Mouse (Mus musculus) thymus, adult 2 months (tissue): ENCODE results near the gene Pik3r2. TPM values are rescaled to one million over a fixed set of nuclear protein-coding genes. Genes with fewer than 3 reads are reported as not detected.

Experiments
- DNase-seq: peaks from one replicate; pipeline ENCODE4 v3.0.0; 2021
- H3K27ac ChIP-seq: fragments of 200-500 bp; 2 replicates; pipeline ENCODE4 v1.5.1; 2012; ENCODE audit warnings: low read length, control low read depth; ENCODE audit not compliant: control insufficient read depth, insufficient read depth
- H3K27me3 ChIP-seq: fragments of 200-500 bp; 2 replicates; pipeline ENCODE4 v1.6.1; 2012; ENCODE audit warnings: mild to moderate bottlenecking, low read length, moderate library complexity, mixed read lengths; ENCODE audit not compliant: control insufficient read depth, insufficient read depth
- H3K36me3 ChIP-seq: fragments of 200-500 bp; 2 replicates; pipeline ENCODE4 v1.6.1; 2012; ENCODE audit warnings: mild to moderate bottlenecking, low read length, moderate library complexity; ENCODE audit not compliant: control insufficient read depth, insufficient read depth
- H3K4me1 ChIP-seq: fragments of 200-500 bp; replicated peaks from 2 replicates; pipeline ENCODE4 v1.6.1; 2012; ENCODE audit warnings: low read length; ENCODE audit not compliant: control insufficient read depth, insufficient read depth
- H3K4me3 ChIP-seq: fragments of 200-500 bp; 2 replicates; pipeline ENCODE4 v1.5.1; 2012; ENCODE audit warnings: mild to moderate bottlenecking, low read length, control low read depth, moderate library complexity; ENCODE audit not compliant: control insufficient read depth, insufficient read depth
- CTCF ChIP-seq: fragments of 200-500 bp; IDR thresholded peaks from 2 replicates; pipeline ENCODE4 v1.5.1; 2012; ENCODE audit warnings: mild to moderate bottlenecking, control low read depth, low read length, moderate library complexity, borderline replicate concordance; ENCODE audit not compliant: control insufficient read depth, poor library complexity, insufficient read depth; ENCODE audit errors: extremely low read depth
- POLR2A ChIP-seq: fragments of 200-500 bp; IDR thresholded peaks from 2 replicates; pipeline ENCODE4 v1.6.1; 2012; ENCODE audit warnings: mild to moderate bottlenecking, low read length, control low read depth, moderate library complexity; ENCODE audit not compliant: control insufficient read depth, poor library complexity, insufficient read depth; ENCODE audit errors: extremely low read depth
- WGBS: fragments of 180-500 bp; shearing (Covaris S2); methylation state at CpG from one replicate; pipeline ENCODE4 v1.1.7; 2018; 5-methylcytosine and 5-hydroxymethylcytosine counted together
- polyA plus RNA-seq: library from polyadenylated mRNA; depleted of rRNA; stranded (reverse); fragments of >200 nt; gene quantifications from 2 replicates; pipeline ENCODE4 v1.2.3, GENCODE M21; 2012

Pik3r2 gene
- polyA plus RNA-seq, 1 experiment, result 136 TPM

DNA sequence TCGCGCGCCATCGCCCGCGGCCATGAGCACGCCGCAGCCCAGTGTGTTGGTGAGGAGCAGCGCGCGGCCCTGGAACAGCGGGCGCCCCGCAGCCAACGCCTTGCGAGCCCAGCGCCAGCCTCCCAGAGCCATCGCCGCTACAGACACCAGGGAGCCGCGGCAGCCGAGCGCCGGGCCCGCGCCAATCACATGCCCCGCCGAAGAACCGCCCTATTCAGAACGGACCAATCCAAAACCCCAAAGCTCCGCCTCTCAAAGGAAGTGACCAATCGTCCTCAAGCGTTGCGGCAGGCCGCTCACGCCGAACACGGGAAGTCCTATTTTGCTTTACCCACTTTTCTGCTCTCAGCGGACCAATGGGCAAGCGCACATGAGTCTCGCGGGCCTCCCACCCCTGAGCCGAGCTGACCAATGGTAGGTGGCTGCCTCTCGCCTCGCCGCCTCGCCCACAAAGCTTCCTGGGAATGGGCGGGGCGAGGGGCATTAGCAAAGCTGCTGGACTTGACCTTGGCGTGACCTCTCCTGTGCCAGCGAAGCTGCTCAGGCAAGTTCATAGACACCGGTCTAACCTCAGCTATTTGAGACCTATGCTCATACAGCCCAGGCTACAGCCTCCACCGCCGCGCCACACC is 15.6 kb downstream of the Pik3r2 start, which contains the start of gene Mpv17l2:
Gene Mpv17l2 (minus strand): TSS at position 172 of the 632 bp plus-strand sequence.
- Histone ChIP-seq H3K36me3 (no peaks in the 10 kb centered on the region), H3K4me1 (peaks cover 17% of the 10 kb centered on the region), H3K27ac (no peak within 1 kb of the TSS), H3K4me3 (peak within 1 kb of the TSS; percentile 64), H3K27me3 (no peaks in the 10 kb centered on the region)
- DNase-seq, result peak; percentile 96
- TF ChIP-seq POLR2A (peak; percentile 80), CTCF (peak; percentile 34; the same call in 1 of the 2 replicates)
- under 1% methylated on average over 55 of the region's 55 CpGs for WGBS

DNA sequence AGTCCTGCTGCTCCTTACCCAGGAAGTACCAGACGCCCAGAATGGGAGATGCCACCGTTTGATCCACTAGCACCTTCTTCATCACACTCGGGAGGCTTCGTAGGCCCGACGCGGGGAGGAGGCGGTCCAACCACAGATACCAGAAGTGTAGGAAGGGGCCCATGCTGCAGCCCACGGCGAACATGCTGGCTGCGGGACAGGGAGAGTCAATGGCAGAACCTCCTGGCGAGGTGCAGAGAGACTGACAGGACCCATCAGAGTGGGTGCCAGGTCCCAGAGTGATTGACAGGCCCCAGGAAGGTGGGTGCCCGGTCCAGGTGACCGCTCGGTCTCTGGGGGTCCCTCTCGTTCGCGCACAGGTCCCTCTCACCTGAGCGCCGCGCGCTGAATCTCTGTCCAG is 16.2 kb downstream of the Pik3r2 start:
- no peak overlapping the region for H3K27ac ChIP-seq
- DNase-seq, result no peak
- TF ChIP-seq CTCF (no peak), POLR2A (no peak)
- peak overlapping the region; percentile 64 for H3K4me3 ChIP-seq
- H3K27me3 ChIP-seq, result no peaks in the 10 kb centered on the region
- under 1% methylated on average over 22 of the region's 22 CpGs for WGBS
- no peaks in the 10 kb centered on the region for H3K36me3 ChIP-seq
- peaks cover 19% of the 10 kb centered on the region for H3K4me1 ChIP-seq

DNA sequence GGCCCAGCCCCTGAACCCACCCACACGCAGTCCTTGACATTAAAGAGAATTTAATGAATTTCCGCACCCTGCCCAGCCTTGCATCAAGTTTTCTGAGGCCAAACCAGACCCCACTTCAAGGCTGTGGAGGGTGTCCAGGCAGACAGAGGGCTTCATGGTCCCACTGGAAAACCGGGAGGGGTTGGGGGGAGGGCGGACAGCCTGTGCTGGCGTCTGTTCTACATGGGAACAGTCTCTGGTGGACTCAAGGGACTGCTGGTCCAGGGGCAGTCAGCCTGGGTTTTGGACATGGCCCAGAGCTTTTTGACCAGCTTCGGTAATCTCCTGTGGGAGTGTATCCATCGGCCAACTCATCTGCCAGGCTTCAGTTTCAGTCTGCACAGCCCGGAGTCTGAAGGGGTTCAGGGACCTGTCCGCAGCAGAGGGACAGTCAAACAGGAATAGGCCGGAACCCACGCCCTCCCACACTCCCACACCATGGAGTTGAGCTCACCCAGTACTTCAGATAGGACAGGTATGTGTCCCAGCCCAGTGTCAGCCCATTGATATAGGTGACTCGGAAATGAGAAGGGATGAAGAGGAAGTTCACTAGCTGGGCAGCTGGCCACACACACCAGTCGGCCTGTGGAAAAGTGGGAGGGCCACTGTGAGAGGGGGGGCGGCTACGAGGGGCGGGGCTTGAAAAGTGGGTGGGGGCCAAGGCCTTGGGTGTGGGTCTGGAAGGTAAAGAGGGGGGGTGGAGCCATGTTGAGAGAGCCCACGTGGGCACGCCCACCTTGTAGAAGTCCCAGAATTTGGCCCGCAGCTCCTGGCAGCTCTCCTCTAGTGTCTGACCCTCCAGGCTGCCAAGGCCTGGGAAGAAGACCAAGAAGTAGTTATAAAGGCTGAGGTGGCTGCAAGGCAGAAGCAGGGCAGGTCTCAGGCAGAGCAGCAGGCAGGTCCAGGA is 17.6 kb downstream of the Pik3r2 start:
- TF ChIP-seq CTCF (no peak), POLR2A (no peak)
- DNase-seq, result no peak
- 89% methylated on average over 19 of the region's 19 CpGs for WGBS
- no peak overlapping the region for H3K4me3 ChIP-seq
- no peaks in the 10 kb centered on the region for H3K36me3 ChIP-seq
- no peak overlapping the region for H3K27ac ChIP-seq
- H3K4me1 ChIP-seq, result peaks cover 23% of the 10 kb centered on the region
- H3K27me3 ChIP-seq, result no peaks in the 10 kb centered on the region

DNA sequence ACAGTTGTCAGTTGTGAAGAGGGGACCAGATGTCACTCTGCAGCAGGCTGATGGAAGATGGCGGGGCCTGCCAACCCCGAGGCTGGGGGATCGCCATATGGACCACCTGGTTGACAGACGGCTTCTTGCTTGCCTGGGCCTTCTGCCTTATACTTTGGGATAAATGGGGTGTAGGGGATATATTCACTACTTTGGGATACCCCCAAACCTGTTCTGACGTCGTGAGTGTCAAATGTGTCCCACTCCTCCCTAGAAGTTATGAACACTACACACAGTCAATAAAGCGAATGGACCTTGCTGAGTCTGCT is 18.3 kb downstream of the Pik3r2 start:
- Histone ChIP-seq H3K27me3 (no peaks in the 10 kb centered on the region), H3K36me3 (no peaks in the 10 kb centered on the region), H3K27ac (no peak overlapping the region), H3K4me1 (peaks cover 26% of the 10 kb centered on the region), H3K4me3 (no peak overlapping the region)
- DNase-seq, result no peak
- TF ChIP-seq CTCF (no peak), POLR2A (no peak)
- 96% methylated on average over 7 of the region's 7 CpGs for WGBS

DNA sequence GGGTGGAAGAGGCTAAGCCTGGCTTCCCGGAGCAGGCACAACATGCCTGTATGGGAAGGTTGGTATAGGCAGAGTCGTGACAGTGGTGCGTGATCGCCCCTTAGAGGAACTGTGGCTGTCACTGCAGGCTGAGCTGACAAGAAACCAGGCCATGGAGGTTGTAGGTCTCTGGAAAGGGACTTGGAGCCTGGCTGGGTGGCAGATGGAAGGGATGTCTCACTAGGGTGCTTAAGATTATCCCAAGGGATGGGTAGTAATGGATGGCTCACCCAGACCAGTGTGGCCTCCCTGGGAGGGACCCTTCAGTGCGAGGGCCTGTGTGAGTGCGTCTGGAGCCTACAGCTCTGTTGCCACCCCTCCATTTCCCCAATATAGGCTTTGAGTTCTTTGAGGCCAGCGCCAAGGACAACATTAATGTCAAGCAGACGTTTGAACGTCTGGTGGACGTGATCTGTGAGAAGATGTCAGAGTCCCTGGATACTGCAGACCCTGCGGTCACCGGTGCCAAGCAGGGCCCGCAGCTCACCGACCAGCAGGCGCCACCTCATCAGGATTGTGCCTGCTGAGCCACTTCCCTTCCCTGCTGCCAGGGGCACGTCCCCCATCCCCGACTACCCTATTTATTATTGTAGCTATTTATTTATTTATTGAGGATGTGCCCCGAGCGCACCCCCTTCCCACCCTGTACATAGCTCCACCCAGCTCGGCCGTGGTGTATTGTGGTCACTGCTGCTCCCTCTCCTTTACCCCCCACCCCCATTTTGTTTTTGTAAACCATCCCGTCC is 18.8 kb downstream of the Pik3r2 start:
- Histone ChIP-seq H3K36me3 (no peaks in the 10 kb centered on the region), H3K4me1 (peaks cover 32% of the 10 kb centered on the region), H3K27me3 (no peaks in the 10 kb centered on the region), H3K4me3 (no peak overlapping the region), H3K27ac (no peak overlapping the region)
- no peak for DNase-seq
- TF ChIP-seq CTCF (no peak), POLR2A (no peak)
- WGBS, result 92% methylated on average over 22 of the region's 22 CpGs

DNA sequence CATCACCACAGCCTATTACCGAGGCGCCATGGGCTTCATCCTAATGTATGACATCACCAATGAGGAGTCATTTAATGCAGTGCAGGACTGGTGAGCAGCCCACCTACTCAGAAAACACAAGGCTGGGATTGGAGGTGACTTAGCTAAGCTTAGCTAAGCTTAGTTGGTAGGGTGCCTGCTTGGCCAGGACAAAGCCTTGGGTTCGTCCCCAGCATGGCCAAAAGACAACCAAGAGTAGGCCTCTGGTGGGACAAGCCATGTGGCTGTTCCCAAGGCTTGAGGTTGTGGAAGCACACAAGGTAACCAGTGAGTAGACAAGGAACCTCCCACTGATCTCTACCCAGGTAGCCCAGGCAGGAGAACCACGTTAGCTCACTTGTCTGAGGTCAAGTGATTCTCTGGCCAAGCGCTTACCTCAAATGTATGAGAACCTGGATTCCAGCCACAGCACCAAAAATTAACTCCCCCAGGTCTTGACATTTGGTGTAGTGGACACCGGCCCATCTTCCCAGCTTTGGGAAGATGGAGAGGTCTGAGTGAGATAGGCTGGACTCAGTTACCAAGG is 20.0 kb downstream of the Pik3r2 start:
- H3K27me3 ChIP-seq, result no peaks in the 10 kb centered on the region
- no peaks in the 10 kb centered on the region for H3K36me3 ChIP-seq
- no peak for DNase-seq
- H3K27ac ChIP-seq, result no peak overlapping the region
- WGBS, result 96% methylated on average over 6 of the region's 6 CpGs
- TF ChIP-seq CTCF (no peak), POLR2A (no peak)
- H3K4me1 ChIP-seq, result peaks cover 36% of the 10 kb centered on the region
- H3K4me3 ChIP-seq, result no peak overlapping the region
